Comparison of ENCODE assay signal across 31 mouse cellular contexts in genomic region chr15:38422741-38423140, GRCm38 (mm10).
DNase-seq lines count a peak whose midpoint lies in the region; ATAC-seq and TF ChIP-seq lines count a peak whose summit lies in the region.
"Had no signal": no experiment of that assay in that cellular context is flagged by ENCODE, and none has a peak within 500 bp of the region (broad histone marks: within the 10 kb centered on the region; RNA-seq: fewer than 3 reads in every experiment).

No protein-coding gene starts in this region.

- 0 out of 2 replicates have a peak, but pooled peaks have one; percentile 12 for TF ChIP-seq CTCF in liver, adult 2 months (IDR thresholded peaks at IDR 0.05; ENCODE audit: low read depth, low read length)

- H3K27me3 ChIP-seq in heart, embryonic 16.5 days (ENCODE audit: control insufficient read depth, insufficient read depth, low read length) = no peaks in the 10 kb centered on the region
- no peaks in the 10 kb centered on the region for H3K27me3 ChIP-seq in liver, adult 2 months (ENCODE audit: control insufficient read depth, insufficient read depth, low read length)
- H3K27me3 ChIP-seq in liver, embryonic 11.5 days (replicated peaks; ENCODE audit: control insufficient read depth, insufficient read depth, low read length) = no peaks in the 10 kb centered on the region
- H3K27me3 ChIP-seq: CH12.LX; heart, embryonic 15.5 days; hindbrain, embryonic 15.5 days; liver, embryonic 13.5 days; midbrain, embryonic 12.5 days; neural tube, embryonic 12.5 days had no signal

- H3K27ac ChIP-seq in heart, embryonic 16.5 days (ENCODE audit: low read length) = peak overlapping the region; percentile 20
- no peak overlapping the region for H3K27ac ChIP-seq in liver, adult 2 months (replicated peaks; ENCODE audit: insufficient read depth, low read depth, low read length)
- no peak overlapping the region for H3K27ac ChIP-seq in liver, embryonic 11.5 days (ENCODE audit: low read depth, low read length)
- H3K27ac ChIP-seq in brown adipose tissue, adult 24 weeks (replicated peaks; ENCODE audit: low read depth, low read length) = peak overlapping the region; percentile 78
- H3K27ac ChIP-seq: heart, embryonic 15.5 days; hindbrain, embryonic 10.5 days; hindbrain, embryonic 15.5 days; kidney, postnatal 0 days; liver, embryonic 13.5 days; midbrain, embryonic 12.5 days; neural tube, embryonic 12.5 days; stomach, postnatal 0 days had no signal

- no peak for TF ChIP-seq POLR2A in liver, adult 2 months (IDR thresholded peaks at IDR 0.05; ENCODE audit: extremely low read depth, insufficient read depth, low read length)

- intact Hi-C loops in heart, postnatal 25 days (cut with DNase I) = no loop called here

- no peaks in the 10 kb centered on the region for H3K9me3 ChIP-seq in heart, embryonic 16.5 days (replicated peaks; ENCODE audit: control insufficient read depth, low read length)
- H3K9me3 ChIP-seq in liver, embryonic 11.5 days (ENCODE audit: control insufficient read depth, low read length) = no peaks in the 10 kb centered on the region
- H3K9me3 ChIP-seq: heart, embryonic 15.5 days; hindbrain, embryonic 10.5 days; hindbrain, embryonic 15.5 days; liver, embryonic 13.5 days; midbrain, embryonic 12.5 days; neural tube, embryonic 12.5 days had no signal

- 70% methylated on average over 6 of the region's 6 CpGs for WGBS in heart, embryonic 16.5 days
- WGBS in liver, adult 2 months = 24% methylated on average over 6 of the region's 6 CpGs
- 69% methylated on average over 6 of the region's 6 CpGs for whole genome bisulfite sequencing in liver, embryonic 11.5 days

- H3K79me2 ChIP-seq in liver, adult 2 months (ENCODE audit: control insufficient read depth, insufficient read depth, low read length) = no peaks in the 10 kb centered on the region

- no peak overlapping the region for H3K4me3 ChIP-seq in heart, embryonic 16.5 days (ENCODE audit: low read length)
- H3K4me3 ChIP-seq in liver, adult 2 months (ENCODE audit: insufficient read depth, low read depth, low read length) = no peak overlapping the region
- no peak overlapping the region for H3K4me3 ChIP-seq in liver, embryonic 11.5 days (ENCODE audit: low read depth, low read length)
- H3K4me3 ChIP-seq in brown adipose tissue, adult 24 weeks (ENCODE audit: insufficient read depth, low read depth, low read length) = no peak overlapping the region
- H3K4me3 ChIP-seq: heart, embryonic 15.5 days; hindbrain, embryonic 10.5 days; hindbrain, embryonic 15.5 days; liver, embryonic 13.5 days; midbrain, embryonic 12.5 days; myocyte; neural tube, embryonic 12.5 days had no signal

- peak; percentile 46 for DNase-seq in adrenal gland, postnatal 10 days
- no peak for DNase-seq in adrenal gland, adult 2 months
- no peak for DNase-seq in heart, postnatal 25 days (ENCODE audit: low spot score)
- peak; percentile 20 for DNase-seq in liver, adult 2 months (ENCODE audit: extremely low read depth, low read depth, low spot score)
- DNase-seq in liver, embryonic 11.5 days (ENCODE audit: low spot score) = no peak
- DNase-seq in testis, postnatal 14 days (ENCODE audit: low spot score) = no peak
- DNase-seq: adrenal gland, adult 8-10 months; cerebellum, adult 2 months; cerebellum, postnatal 14 days; gastrocnemius, postnatal 36 days; kidney, adult 8-10 months; layer of hippocampus, postnatal 36 days; liver, embryonic 13.5 days; lung, embryonic 14.5 days; right cerebral cortex, adult 18-20 months; thymus, adult 2 months; thymus, postnatal 36 days had no signal

- H3K4me1 ChIP-seq in heart, embryonic 16.5 days (ENCODE audit: control insufficient read depth, insufficient read depth, low read length) = peaks cover 17% of the 10 kb centered on the region
- peaks cover 11% of the 10 kb centered on the region; the same call in 1 of the 2 replicates for H3K4me1 ChIP-seq in liver, adult 2 months (ENCODE audit: control insufficient read depth, insufficient read depth, low read length)
- peaks cover 6% of the 10 kb centered on the region for H3K4me1 ChIP-seq in liver, embryonic 11.5 days (replicated peaks; ENCODE audit: control insufficient read depth, insufficient read depth, low read length)
- peaks cover 26% of the 10 kb centered on the region for H3K4me1 ChIP-seq in brown adipose tissue, adult 24 weeks (ENCODE audit: control insufficient read depth, insufficient read depth, insufficient read length, low read length)
- H3K4me1 ChIP-seq: liver, embryonic 13.5 days; midbrain, embryonic 12.5 days had no signal

- no peaks in the 10 kb centered on the region for H3K36me3 ChIP-seq in heart, embryonic 16.5 days (ENCODE audit: control insufficient read depth, insufficient read depth)
- no peaks in the 10 kb centered on the region for H3K36me3 ChIP-seq in liver, adult 2 months (ENCODE audit: control insufficient read depth, insufficient read depth, low read length)
- H3K36me3 ChIP-seq in liver, embryonic 11.5 days (ENCODE audit: control insufficient read depth, insufficient read depth, low read length) = no peaks in the 10 kb centered on the region
- H3K36me3 ChIP-seq: heart, embryonic 15.5 days; hindbrain, embryonic 10.5 days; hindbrain, embryonic 15.5 days; liver, embryonic 13.5 days; midbrain, embryonic 12.5 days; neural tube, embryonic 12.5 days had no signal

- no peak for ATAC-seq in heart, embryonic 16.5 days (replicated peaks; ENCODE audit: extremely low read depth, insufficient read depth, low FRiP score)
- ATAC-seq in liver, embryonic 11.5 days (replicated peaks; ENCODE audit: low FRiP score) = no peak
- ATAC-seq: activated CD4-positive, CD25-positive, alpha-beta regulatory T cell, adult 4 months; forebrain, embryonic 14.5 days; inflammation-experienced regulatory T-cells, adult 6 months had no signal

- no peak overlapping the region for H3K9ac ChIP-seq in heart, embryonic 16.5 days (ENCODE audit: low read length)
- H3K9ac ChIP-seq in liver, adult 2 months (ENCODE audit: low read depth, low read length) = no peak overlapping the region
- H3K9ac ChIP-seq in liver, embryonic 11.5 days (ENCODE audit: low read depth, low read length) = no peak overlapping the region
- H3K9ac ChIP-seq: heart, embryonic 15.5 days; hindbrain, embryonic 15.5 days; liver, embryonic 13.5 days; lung, embryonic 14.5 days; midbrain, embryonic 12.5 days; neural tube, embryonic 12.5 days had no signal

- no peak overlapping the region for H3K4me2 ChIP-seq in heart, embryonic 16.5 days (ENCODE audit: low read depth, low read length)
- H3K4me2 ChIP-seq in liver, embryonic 11.5 days = no peak overlapping the region
- H3K4me2 ChIP-seq: heart, embryonic 15.5 days; hindbrain, embryonic 15.5 days; liver, embryonic 13.5 days; lung, embryonic 14.5 days; midbrain, embryonic 12.5 days; neural tube, embryonic 12.5 days had no signal

Comparison
In these comparisons a context has a peak if more than half of its experiments do, and no peak if none do; other contexts are left out.
1. DNase-seq: peak in adrenal gland, postnatal 10 days (single experiment) and liver, adult 2 months (single experiment); none in adrenal gland, adult 2 months (single experiment), heart, postnatal 25 days (single experiment), liver, embryonic 11.5 days (single experiment) and testis, postnatal 14 days (single experiment).
2. H3K27ac ChIP-seq: peak in heart, embryonic 16.5 days (single experiment) and brown adipose tissue, adult 24 weeks (single experiment); none in liver, adult 2 months (single experiment) and liver, embryonic 11.5 days (single experiment).